Mouse (Mus musculus): ENCODE measurements around the gene Tjp3.
A peak's percentile ranks its signal among the peaks of the same experiment; 100 is the strongest.

Gene Tjp3

DNA sequence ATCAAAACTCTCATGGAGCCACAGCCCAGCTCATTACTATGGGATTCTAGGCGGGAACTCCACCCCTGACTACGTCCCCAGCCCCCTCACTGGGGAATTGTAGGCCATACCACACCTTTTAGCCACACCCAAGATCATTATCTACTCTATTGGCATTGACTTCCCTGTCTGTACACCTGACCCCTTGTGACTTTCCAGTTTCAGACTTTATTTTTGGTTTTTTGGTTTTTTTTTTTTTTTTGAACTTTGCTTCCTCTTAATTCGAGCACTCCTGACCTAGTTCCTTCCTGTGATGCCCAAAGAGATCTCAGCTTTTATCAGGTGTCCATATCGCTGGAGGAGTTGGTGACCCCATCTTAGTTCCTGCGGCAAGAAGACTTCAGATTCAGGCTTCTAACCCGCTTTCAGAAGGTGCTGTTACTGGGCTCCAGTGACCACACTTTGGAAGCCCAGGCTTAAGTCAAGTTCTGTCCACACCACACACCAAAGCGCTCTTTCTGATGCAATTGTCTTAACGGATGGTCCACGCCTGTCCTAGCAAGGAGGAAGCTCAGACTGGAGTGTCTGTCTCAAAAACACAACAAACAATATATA lies at the start of gene Tjp3:
Gene Tjp3, minus strand, starts transcription at position 71 of the 594 bp plus-strand sequence.
- no peaks in the 10 kb centered on the region for H3K36me3 ChIP-seq (ENCODE audit: control insufficient read depth, insufficient read depth, low read length, poor library complexity, severe bottlenecking)
- no peaks in the 10 kb centered on the region for H3K27me3 ChIP-seq (ENCODE audit: control insufficient read depth, insufficient read depth, low read length, poor library complexity, severe bottlenecking)
- DNase-seq (ENCODE audit: low read depth, low spot score): peak; percentile 65

DNA sequence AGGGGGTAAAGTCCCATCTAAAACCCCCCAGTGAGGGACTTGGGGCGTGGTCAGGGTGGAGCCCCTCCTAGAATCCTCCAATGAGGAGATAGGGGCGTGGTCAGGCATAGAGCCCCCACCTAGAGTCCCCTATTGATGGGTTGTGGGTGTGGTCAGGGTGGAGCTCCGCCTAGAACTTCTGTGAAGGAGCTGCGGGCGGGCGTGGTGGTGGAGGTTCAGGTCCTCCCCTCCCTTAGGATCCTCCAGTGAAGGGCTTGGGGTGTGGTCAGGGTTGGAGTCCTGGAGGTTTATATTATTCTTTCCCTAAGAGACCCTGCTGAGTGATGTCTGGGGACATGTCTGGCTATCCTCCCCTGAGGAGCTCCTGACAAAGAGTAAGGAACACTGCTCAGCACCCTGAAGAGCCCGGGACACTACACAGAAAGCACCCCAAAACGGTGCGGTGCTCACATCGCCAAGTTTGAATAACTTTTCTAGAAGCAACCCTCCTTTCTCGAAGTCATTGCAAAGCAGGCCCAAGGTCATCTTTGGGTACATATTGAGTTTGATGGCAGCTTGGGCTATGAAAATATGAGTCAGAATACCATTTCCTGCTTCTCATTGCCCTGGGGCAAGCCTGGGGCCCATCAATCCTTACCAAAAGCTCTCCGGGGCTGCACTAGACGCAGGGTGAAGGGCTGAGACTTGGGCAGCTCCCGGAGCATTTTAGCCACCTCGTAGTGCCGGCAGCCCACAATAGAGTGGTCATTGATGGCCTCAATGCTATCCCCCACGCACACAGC lies 49.4 kb upstream of the Tjp3 start:
- Histone ChIP-seq H3K27me3 (ENCODE audit: control insufficient read depth, insufficient read depth, low read length, poor library complexity, severe bottlenecking) (no peaks in the 10 kb centered on the region), H3K36me3 (ENCODE audit: control insufficient read depth, insufficient read depth, low read length, poor library complexity, severe bottlenecking) (no peaks in the 10 kb centered on the region)
- DNase-seq (ENCODE audit: low read depth, low spot score): no peak

DNA sequence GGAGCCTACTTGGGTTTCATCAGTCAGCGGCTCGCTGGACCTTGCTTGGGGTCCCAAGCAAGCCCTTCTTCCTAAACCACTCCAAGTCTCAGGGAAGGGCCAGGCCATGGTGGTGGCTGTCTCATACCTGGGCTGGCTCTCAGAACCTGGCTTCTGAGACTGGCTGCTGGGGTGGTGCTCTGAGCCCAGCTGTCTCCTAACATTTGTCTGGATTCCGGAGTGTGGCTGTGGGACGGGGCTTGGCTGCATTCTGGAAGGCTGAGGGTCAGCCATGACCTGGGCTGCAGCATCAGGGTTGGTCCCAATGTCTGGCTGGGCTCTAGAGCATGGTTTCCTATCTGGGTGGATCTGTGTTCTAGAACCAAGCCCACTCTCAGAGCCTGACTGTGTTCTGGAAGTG lies 45.2 kb upstream of the Tjp3 start:
- H3K27me3 ChIP-seq (ENCODE audit: control insufficient read depth, insufficient read depth, low read length, poor library complexity, severe bottlenecking): no peaks in the 10 kb centered on the region
- DNase-seq (ENCODE audit: low read depth, low spot score): no peak
- no peaks in the 10 kb centered on the region for H3K36me3 ChIP-seq (ENCODE audit: control insufficient read depth, insufficient read depth, low read length, poor library complexity, severe bottlenecking)

DNA sequence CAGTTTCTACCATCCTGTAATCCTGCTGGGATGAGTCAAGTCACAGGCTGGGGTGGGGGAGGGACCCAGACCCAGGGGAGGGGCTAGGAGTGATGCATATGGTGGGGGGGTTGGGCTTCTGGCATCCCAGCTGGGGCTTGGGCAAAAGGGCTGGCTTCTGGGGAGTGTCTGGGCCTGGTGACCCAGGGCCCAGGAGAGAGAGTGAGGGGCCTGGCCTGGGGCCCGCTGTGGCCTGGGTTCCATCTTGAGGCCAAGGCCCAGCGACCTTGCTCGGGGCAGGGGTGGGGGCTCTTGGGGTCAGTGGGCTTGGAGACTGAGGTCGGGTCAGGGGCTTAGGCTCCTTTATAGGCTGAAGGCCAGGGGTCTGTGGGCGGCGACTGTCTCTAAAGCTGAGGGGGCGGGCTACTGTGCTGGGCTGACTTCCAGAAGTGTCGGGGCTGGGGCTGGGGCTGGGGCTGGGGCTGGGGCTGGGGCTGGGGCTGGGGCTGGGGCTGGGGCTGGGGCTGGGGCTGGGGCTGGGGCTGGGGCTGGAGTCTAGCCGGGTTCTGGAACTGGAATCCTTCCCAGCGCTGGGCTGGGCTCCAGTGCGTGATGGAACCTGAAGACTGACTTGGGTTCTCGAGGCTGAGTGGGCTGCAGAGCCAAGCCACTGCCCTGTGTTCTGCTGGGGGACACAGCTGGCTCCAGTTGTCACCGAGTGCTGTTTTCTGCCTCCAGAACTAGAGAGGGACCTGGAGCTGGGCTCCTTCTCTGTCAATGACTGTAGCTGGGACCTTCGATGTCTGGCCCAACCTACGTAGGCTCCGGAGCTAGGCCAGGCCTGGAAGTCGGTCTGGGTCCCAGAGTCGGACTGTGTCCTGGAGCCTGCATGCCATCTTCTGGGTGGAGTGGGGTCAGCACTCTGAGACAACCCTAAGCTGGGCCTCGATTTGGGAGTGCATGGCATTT lies 44.3 kb upstream of the Tjp3 start:
- Histone ChIP-seq H3K27me3 (ENCODE audit: control insufficient read depth, insufficient read depth, low read length, poor library complexity, severe bottlenecking) (no peaks in the 10 kb centered on the region), H3K36me3 (ENCODE audit: control insufficient read depth, insufficient read depth, low read length, poor library complexity, severe bottlenecking) (no peaks in the 10 kb centered on the region)
- DNase-seq (ENCODE audit: low read depth, low spot score): no peak

DNA sequence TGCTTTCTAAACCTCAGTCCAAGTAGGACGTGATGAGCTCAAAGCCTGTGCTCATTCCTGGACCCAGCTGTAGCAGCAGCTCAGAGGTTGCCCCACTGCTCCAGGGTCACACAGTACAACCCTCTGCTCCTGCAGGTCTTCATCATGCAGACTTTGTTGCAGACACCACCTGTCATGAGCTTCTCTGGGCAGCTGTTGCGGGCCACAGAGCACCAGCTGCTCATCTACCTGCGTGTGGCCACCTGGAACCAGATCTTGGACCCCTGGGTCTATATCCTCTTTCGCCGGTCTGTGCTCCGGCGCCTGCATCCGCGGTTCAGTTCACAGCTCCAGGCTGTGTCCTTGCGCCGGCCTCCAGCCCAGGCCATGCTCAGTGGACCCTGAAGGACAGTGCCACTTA lies 42.9 kb upstream of the Tjp3 start:
- DNase-seq (ENCODE audit: low read depth, low spot score): no peak
- no peaks in the 10 kb centered on the region for H3K36me3 ChIP-seq (ENCODE audit: control insufficient read depth, insufficient read depth, low read length, poor library complexity, severe bottlenecking)
- no peaks in the 10 kb centered on the region for H3K27me3 ChIP-seq (ENCODE audit: control insufficient read depth, insufficient read depth, low read length, poor library complexity, severe bottlenecking)

DNA sequence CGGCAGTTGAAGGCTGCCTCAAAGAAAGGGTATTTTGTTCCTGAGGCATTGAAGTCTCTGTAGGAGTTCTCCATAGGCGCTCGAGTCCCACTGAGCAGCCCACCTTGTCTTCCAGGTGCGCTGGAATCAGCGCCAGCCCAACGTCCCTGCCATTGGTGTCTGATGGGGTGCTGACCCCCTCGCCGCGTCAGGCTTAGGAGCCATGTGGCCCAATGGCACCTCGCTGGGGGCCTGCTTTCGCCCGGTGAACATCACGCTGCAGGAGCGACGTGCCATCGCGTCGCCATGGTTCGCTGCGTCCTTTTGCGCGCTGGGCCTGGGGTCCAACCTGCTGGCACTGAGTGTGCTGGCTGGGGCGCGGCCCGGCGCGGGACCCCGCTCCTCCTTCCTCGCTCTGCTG lies 40.9 kb upstream of the Tjp3 start:
- no peaks in the 10 kb centered on the region for H3K36me3 ChIP-seq (ENCODE audit: control insufficient read depth, insufficient read depth, low read length, poor library complexity, severe bottlenecking)
- DNase-seq (ENCODE audit: low read depth, low spot score): no peak
- H3K27me3 ChIP-seq (ENCODE audit: control insufficient read depth, insufficient read depth, low read length, poor library complexity, severe bottlenecking): no peaks in the 10 kb centered on the region

DNA sequence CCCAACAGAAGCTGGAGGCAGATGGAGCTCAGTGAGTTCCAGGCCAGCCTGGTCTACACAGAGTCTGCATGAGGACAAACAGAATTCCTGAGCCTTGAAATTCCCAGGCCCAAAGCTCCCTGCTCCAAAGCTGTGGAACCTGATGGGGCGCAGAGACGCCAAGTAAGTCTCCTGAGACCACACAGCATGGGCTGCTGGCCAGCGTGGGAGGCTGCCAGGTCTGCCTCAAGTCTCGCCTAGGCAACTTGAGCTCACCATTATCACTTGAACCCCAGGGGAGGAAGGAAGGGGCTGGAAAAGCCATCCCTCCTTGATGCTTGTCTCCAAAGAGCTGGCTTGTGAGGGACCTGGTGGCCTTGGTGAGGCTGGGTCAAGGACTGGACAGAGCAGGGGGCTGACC lies 38.6 kb upstream of the Tjp3 start:
- no peak for DNase-seq (ENCODE audit: low read depth, low spot score)
- Histone ChIP-seq H3K36me3 (ENCODE audit: control insufficient read depth, insufficient read depth, low read length, poor library complexity, severe bottlenecking) (peaks cover 2% of the 10 kb centered on the region), H3K27me3 (ENCODE audit: control insufficient read depth, insufficient read depth, low read length, poor library complexity, severe bottlenecking) (no peaks in the 10 kb centered on the region)

DNA sequence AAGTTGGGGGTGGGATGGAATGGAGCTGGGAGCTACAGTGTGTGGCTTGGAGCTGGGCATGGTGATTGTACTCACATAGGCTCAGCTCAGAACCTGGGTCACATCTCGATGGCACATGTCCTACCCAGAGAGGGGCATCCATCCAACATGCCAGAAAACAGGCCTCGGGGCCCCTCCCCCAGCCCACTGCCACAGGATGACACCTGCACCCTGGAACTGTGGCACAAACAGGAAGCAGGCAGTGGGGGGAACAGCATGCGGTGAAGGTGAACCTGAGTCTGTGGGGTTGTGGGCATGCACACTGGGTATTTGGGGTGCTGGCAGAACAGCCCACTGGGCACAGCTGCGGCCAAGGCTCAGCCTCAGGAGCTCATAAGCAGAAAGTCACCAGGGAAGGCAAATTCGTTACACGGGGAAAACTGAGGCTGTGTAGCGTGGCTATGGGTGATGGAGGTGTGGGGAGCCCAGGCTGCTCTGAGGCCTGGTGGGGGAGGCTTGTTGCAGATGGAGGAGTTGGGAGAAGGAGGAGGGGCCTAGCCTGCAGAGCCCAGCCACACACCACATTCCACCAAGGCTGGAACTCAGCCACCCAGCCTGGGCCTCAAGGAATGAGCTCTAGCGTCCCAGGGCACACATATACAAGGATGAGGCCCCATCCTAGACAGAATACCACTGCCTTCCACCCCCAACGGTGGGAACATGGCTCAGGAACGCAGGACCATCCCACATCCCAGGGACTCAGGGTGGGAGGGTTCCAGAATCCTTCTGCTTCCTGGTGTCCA lies 38.0 kb upstream of the Tjp3 start:
- DNase-seq (ENCODE audit: low read depth, low spot score): peak; percentile 60
- Histone ChIP-seq H3K36me3 (ENCODE audit: control insufficient read depth, insufficient read depth, low read length, poor library complexity, severe bottlenecking) (peaks cover 8% of the 10 kb centered on the region), H3K27me3 (ENCODE audit: control insufficient read depth, insufficient read depth, low read length, poor library complexity, severe bottlenecking) (no peaks in the 10 kb centered on the region)

DNA sequence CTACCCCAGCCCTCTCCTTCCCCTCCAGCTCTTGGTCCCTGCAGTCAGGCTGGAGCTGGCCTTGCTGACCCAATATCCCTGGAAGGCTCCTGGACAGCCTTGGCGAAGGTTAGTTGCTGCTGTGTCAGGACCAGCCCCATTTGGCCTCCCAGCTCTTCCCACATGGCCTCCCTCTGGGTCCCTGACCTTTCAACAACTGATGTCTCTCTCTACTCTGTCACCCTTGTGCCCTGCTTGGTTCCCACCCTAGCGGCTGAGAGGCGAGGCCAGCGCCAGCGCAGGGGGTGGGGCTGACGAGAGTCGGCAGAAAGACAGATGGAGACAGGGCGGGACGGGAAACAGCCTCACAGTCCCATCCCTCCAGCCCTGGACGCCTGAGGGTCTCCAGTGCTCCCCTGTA lies 37.0 kb upstream of the Tjp3 start, which contains the start of gene Tbxa2r:
Gene Tbxa2r, plus strand, starts transcription at position 346 of the 400 bp plus-strand sequence.
- DNase-seq (ENCODE audit: low read depth, low spot score): peak; percentile 37
- Histone ChIP-seq H3K27me3 (ENCODE audit: control insufficient read depth, insufficient read depth, low read length, poor library complexity, severe bottlenecking) (no peaks in the 10 kb centered on the region), H3K36me3 (ENCODE audit: control insufficient read depth, insufficient read depth, low read length, poor library complexity, severe bottlenecking) (peaks cover 15% of the 10 kb centered on the region)

DNA sequence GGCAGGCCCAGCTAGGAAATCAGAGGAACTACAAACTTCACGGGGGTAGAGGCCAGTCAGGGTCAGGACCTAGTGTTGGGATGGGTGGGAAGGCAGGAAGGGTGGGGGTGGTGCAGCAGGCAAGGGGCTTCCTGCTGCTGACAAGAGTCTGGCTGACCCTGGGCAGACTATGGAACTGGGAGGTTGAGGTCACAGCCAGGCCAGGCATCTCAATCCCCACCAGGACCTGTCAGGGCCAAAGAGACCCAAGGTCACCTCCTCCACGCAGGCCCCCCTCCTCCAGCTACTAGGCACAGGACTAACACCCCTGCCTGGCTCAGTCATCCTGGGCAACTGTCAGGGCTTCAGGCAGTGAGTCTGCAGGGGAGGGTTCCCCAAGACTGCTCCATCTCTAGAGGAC lies 36.6 kb upstream of the Tjp3 start:
- no peak for DNase-seq (ENCODE audit: low read depth, low spot score)
- Histone ChIP-seq H3K36me3 (ENCODE audit: control insufficient read depth, insufficient read depth, low read length, poor library complexity, severe bottlenecking) (peaks cover 15% of the 10 kb centered on the region), H3K27me3 (ENCODE audit: control insufficient read depth, insufficient read depth, low read length, poor library complexity, severe bottlenecking) (no peaks in the 10 kb centered on the region)

DNA sequence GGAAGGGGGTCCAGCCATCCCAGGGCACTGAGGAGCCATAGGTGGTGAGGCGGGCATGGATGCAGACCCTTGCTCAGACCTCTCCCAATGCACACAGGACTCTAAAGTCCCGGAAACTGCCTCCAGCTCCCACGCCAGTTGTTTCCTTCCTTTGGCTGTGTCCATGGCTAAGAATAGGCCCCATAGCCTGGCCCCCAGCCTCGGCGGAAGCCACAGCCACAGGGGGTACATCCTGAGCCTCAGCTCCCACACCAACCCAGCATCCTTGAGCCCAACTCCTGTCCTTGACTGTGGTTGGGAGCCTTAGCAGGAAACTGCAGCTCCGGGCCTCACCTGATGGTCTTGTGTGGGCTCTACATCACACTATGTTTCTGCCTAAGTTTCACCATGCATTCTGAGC lies 35.5 kb upstream of the Tjp3 start:
- no peaks in the 10 kb centered on the region for H3K27me3 ChIP-seq (ENCODE audit: control insufficient read depth, insufficient read depth, low read length, poor library complexity, severe bottlenecking)
- DNase-seq (ENCODE audit: low read depth, low spot score): no peak
- peaks cover 18% of the 10 kb centered on the region for H3K36me3 ChIP-seq (ENCODE audit: control insufficient read depth, insufficient read depth, low read length, poor library complexity, severe bottlenecking)

DNA sequence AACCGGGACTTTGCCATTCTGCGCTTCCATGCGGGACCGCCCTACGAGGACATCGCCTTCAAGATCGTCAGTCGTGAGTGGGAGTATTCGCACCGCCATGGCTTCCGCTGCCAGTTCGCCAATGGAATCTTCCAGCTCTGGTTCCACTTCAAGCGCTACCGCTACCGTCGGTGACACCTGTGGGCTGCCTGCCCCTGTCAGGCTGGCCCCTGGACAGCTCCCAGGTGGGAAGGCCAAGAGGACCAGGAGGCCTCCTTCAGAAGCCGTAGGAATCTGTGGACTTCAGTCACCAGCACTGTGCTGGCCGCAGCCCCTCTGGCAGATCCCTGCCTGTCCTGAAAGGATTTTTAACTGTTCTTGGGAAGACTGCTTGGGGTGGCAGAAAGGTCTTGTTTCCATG lies 34.4 kb upstream of the Tjp3 start:
- no peak for DNase-seq (ENCODE audit: low read depth, low spot score)
- H3K36me3 ChIP-seq (ENCODE audit: control insufficient read depth, insufficient read depth, low read length, poor library complexity, severe bottlenecking): peaks cover 18% of the 10 kb centered on the region
- H3K27me3 ChIP-seq (ENCODE audit: control insufficient read depth, insufficient read depth, low read length, poor library complexity, severe bottlenecking): no peaks in the 10 kb centered on the region

DNA sequence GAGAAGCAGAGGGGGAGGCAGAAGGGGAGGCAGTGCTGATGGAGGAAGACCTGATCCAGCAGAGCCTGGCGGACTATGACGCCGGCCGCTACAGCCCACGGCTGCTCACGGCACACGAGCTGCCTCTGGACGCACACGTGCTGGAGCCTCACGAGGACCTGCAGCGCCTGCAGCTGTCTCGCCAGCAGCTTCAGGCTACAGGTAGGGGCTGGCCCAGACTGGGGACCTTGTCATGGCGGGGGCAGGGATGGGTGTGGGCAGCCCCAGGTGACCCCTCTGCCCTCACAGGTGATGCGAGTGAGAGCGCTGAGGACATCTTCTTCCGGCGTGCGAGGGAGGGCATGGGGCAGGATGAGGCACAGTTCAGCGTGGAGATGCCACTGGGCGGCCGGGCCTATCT lies 33.8 kb upstream of the Tjp3 start:
- Histone ChIP-seq H3K36me3 (ENCODE audit: control insufficient read depth, insufficient read depth, low read length, poor library complexity, severe bottlenecking) (peaks cover 18% of the 10 kb centered on the region), H3K27me3 (ENCODE audit: control insufficient read depth, insufficient read depth, low read length, poor library complexity, severe bottlenecking) (no peaks in the 10 kb centered on the region)
- no peak for DNase-seq (ENCODE audit: low read depth, low spot score)

DNA sequence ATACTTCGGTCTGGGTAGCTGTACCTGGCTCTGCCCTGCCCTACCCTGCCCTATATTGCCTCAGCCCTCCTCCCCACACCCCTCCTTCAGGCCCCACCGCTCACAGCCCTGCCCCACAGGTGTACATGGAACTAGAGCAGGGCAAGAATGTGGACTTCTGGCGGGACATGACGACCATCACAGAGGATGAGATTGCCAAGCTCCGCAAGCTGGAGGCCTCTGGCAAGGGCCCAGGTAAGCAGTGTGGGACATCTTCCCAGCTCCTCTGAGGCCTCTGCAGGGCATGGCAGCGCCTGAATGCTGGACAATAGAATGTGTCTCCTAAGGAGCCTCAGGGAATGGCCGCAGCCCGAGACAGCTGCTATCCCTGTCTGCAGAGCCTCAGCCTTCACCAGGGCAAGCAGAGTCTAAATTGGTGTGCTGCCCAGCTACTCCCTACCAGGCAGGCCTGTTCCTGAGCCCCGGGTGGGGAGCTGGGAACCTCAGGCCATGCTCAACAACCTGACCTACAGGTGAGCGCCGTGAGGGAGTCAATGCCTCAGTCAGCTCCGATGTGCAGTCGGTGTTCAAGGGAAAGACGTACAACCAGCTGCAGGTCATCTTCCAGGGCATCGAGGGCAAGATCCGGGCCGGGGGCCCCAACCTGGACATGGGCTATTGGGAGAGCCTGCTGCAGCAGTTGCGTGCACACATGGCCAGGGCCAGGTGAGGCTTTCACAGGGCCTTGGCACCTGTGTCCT lies 32.6 kb upstream of the Tjp3 start:
- H3K36me3 ChIP-seq (ENCODE audit: control insufficient read depth, insufficient read depth, low read length, poor library complexity, severe bottlenecking): peaks cover 18% of the 10 kb centered on the region
- no peaks in the 10 kb centered on the region for H3K27me3 ChIP-seq (ENCODE audit: control insufficient read depth, insufficient read depth, low read length, poor library complexity, severe bottlenecking)
- no peak for DNase-seq (ENCODE audit: low read depth, low spot score)
